Mouse (Mus musculus) liver, embryonic 16.5 days (tissue): Measurements from ENCODE around the gene Pax7. TPM values are rescaled to one million over a fixed set of nuclear protein-coding genes. Genes with fewer than 3 reads are reported as not detected.

Source experiments
- ATAC-seq: fragments of 200-750 bp; cut with Nextera tagmentation; 2 replicates; pipeline ENCODE4 v1.8.0; 2017; ENCODE audit warnings: low read depth, mild to moderate bottlenecking, moderate number of reproducible peaks, moderate library complexity
- H3K27ac ChIP-seq: fragments of 300-500 bp; sonication (generic); 2 replicates; pipeline ENCODE4 v1.5.1; 2014; ENCODE audit warnings: mild to moderate bottlenecking, low read length
- H3K27me3 ChIP-seq: fragments of 300-500 bp; sonication (generic); 2 replicates; pipeline ENCODE4 v1.6.1; 2014; ENCODE audit warnings: low read depth, low read length, mixed read lengths; ENCODE audit not compliant: control insufficient read depth, insufficient read depth
- H3K36me3 ChIP-seq: fragments of 300-500 bp; sonication (generic); 2 replicates; pipeline ENCODE4 v1.6.1; 2014; ENCODE audit warnings: mild to moderate bottlenecking; ENCODE audit not compliant: control insufficient read depth, insufficient read depth
- H3K4me1 ChIP-seq: fragments of 300-500 bp; sonication (generic); 2 replicates; pipeline ENCODE4 v1.6.1; 2014; ENCODE audit warnings: low read depth, low read length, mixed read lengths; ENCODE audit not compliant: control insufficient read depth
- H3K4me2 ChIP-seq: fragments of 300-500 bp; sonication (generic); 2 replicates; pipeline ENCODE4 v1.6.1; 2014; ENCODE audit warnings: low read depth, low read length, mixed read lengths
- H3K4me3 ChIP-seq: fragments of 300-500 bp; sonication (generic); 2 replicates; pipeline ENCODE4 v1.5.1; 2014; ENCODE audit warnings: low read depth, mild to moderate bottlenecking, low read length
- H3K9ac ChIP-seq: fragments of 300-500 bp; sonication (generic); 2 replicates; pipeline ENCODE4 v1.6.1; 2014; ENCODE audit warnings: low read depth, low read length
- H3K9me3 ChIP-seq: fragments of 300-500 bp; sonication (generic); replicated peaks from 2 replicates; pipeline ENCODE4 v1.6.1; 2016; ENCODE audit warnings: low read length; ENCODE audit not compliant: control insufficient read depth
- WGBS: fragments of 180-500 bp; shearing (Covaris S2); extraction: QIAGEN DNeasy Blood & Tissue Kit; methylation state at CpG from one replicate; pipeline ENCODE4 v1.1.7; 2014; ENCODE audit not compliant: insufficient replicate concordance; 5-methylcytosine and 5-hydroxymethylcytosine counted together
- polyA plus RNA-seq: library from polyadenylated mRNA; unstranded; fragments of >200 nt; fragmentation: Nextera tagmentation; extraction: Ambion mirVana; gene quantifications from 2 replicates; pipeline ENCODE4 v1.2.1, GENCODE M21; 2015

Gene Pax7
- polyA plus RNA-seq, 1 experiment from 2014 or later = not detected

DNA sequence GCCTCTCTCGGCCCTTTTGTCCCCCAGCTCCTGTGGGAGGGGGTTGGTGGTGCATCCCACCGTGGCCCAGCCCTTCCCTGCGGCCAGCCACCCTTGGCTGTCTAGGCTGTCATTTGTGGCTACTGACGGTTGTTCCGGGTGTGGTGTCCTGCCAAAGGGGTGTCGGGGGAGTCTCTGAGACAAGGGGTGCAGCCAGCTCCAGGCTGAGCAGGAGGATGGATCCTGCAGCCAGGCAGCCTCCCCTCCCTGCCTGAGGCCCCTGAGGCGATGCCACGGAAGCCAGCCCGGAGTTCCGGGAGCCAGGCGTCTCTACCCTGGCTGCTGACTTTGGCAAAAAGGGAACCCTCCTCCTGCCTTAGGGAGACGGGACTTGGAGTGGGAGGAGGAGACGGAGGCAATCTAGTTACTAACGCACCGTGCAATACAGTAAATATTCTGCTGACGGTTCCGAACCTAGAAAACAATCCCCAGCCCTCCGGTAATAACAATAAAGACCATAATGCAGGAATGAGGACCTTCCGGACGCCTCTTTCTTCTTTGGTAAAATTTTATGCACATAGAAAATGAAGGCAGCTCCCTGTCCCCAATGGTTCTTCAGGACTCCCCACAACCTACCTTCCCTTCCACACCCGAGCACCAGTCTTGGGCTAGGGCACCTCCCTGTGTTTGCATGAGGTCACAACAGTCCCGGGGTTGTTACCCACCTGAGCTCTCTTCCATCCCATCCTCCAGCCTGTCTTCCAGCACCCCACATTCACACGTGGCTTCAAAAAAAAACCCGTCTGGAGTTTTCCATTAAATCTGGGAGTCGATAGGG lies 19.1 kb upstream of the Pax7 start:
- Histone ChIP-seq H3K4me3 (no peak overlapping the region), H3K27ac (no peak overlapping the region), H3K4me2 (no peak overlapping the region), H3K36me3 (no peaks in the 10 kb centered on the region), H3K9ac (no peak overlapping the region), H3K4me1 (no peaks in the 10 kb centered on the region), H3K9me3 (no peaks in the 10 kb centered on the region), H3K27me3 (peaks cover 52% of the 10 kb centered on the region)
- no peak for ATAC-seq
- 5% methylated on average over 25 of the region's 25 CpGs for WGBS

DNA sequence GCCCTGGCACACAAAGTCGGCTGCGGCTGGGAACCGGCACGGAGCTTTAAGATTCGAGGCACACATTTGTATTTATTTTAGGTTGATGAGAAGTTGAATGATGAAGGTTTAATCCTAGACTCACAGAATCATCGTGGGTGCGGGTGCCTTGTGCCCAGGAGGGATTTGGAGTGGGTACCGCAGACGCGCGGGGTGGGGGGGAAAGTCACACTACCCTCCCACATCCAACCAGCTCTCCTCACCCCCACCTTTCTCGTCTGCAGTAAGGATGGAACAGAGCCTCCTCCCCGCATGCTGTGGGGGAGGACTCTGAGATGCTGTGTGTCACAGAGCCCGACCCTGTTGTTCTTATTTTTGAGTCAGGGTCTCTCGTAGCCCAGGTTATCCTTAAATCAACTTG lies 18.1 kb upstream of the Pax7 start:
- no peak overlapping the region for H3K4me3 ChIP-seq
- no peaks in the 10 kb centered on the region for H3K4me1 ChIP-seq
- H3K36me3 ChIP-seq = no peaks in the 10 kb centered on the region
- 15% methylated on average over 15 of the region's 15 CpGs for WGBS
- H3K9me3 ChIP-seq = no peaks in the 10 kb centered on the region
- peaks cover 52% of the 10 kb centered on the region for H3K27me3 ChIP-seq
- no peak overlapping the region for H3K9ac ChIP-seq
- no peak overlapping the region for H3K27ac ChIP-seq
- H3K4me2 ChIP-seq = no peak overlapping the region
- ATAC-seq = no peak

DNA sequence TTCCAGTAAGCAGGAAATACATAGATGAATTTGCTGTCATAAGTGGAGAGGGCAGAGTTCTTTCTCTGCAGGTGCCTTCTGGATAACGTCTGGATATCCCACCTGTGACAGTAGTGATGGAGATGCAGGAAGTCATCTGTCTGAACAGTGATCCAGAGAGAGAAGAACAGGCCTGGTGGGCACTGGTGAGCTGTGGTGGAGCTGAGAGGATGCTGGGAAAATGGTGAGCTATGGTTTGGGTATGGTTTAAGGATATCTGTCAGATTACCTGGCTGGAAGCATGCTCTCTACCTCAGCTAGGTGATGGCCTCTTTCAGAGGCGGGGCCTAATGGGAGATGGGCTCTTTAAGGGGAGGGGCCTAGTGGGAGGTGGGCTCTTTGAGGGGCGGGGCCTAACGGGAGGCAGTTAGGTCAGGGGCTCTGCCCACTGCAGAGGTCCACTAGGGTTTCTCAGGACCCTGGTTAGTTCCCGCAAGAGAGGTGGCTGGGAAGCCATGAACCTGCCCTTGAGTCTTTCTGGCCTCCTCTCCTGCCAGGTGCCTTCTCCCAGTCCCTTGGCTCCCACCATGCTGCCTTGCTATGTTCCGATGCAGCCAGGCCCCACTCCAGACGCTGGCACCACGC lies 17.3 kb upstream of the Pax7 start:
- Histone ChIP-seq H3K9me3 (no peaks in the 10 kb centered on the region), H3K4me3 (no peak overlapping the region), H3K36me3 (no peaks in the 10 kb centered on the region), H3K27me3 (peaks cover 55% of the 10 kb centered on the region), H3K4me2 (no peak overlapping the region), H3K27ac (no peak overlapping the region), H3K4me1 (no peaks in the 10 kb centered on the region), H3K9ac (no peak overlapping the region)
- 11% methylated on average over 8 of the region's 8 CpGs for WGBS
- no peak for ATAC-seq

DNA sequence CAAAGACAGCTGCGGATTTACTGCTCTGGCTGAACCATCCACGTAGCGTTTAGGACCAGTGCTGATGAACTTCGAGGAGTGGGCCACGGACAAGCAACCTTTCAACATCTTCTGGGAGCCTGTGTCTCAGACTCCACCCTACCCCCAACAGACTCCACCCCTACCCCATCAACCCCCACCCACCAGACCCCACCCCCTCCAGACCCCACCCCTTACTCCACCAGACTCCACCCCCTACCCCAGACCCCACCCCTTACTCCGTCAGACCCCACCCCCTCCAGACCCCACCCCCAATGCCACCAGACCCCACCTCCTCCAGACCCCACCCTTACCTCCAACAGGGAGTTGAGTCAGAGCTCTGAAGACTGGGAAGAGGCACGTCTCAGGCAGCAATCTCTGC lies 10.1 kb upstream of the Pax7 start:
- Histone ChIP-seq H3K4me1 (no peaks in the 10 kb centered on the region), H3K4me2 (no peak overlapping the region), H3K9me3 (no peaks in the 10 kb centered on the region), H3K4me3 (no peak overlapping the region), H3K9ac (no peak overlapping the region), H3K27me3 (peaks cover 22% of the 10 kb centered on the region), H3K27ac (no peak overlapping the region), H3K36me3 (no peaks in the 10 kb centered on the region)
- WGBS = 13% methylated on average over 7 of the region's 7 CpGs
- no peak for ATAC-seq

DNA sequence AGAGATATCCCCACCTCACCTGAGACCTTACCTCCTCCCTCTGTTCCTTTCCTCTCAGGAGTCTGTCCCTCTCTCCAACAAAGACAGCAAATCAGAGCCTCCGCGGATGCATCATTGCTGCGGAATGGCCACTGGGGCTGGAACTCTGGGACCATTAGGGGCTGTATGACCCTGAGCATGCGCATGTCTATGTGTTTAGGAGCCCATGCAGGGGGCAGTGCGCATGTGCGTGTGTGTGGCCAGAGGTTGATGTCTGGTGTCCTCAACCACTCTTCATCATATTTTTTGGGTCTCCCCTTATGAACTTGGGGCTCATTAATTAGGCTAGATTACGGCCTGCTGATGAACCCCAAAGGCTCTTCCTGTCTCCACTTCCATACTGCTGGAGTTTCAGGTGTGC lies 9.6 kb upstream of the Pax7 start:
- Histone ChIP-seq H3K4me3 (no peak overlapping the region), H3K27ac (no peak overlapping the region), H3K9me3 (no peaks in the 10 kb centered on the region), H3K4me1 (no peaks in the 10 kb centered on the region), H3K4me2 (no peak overlapping the region), H3K9ac (no peak overlapping the region), H3K27me3 (peaks cover 27% of the 10 kb centered on the region), H3K36me3 (no peaks in the 10 kb centered on the region)
- WGBS = 59% methylated on average over 7 of the region's 7 CpGs
- ATAC-seq = no peak

DNA sequence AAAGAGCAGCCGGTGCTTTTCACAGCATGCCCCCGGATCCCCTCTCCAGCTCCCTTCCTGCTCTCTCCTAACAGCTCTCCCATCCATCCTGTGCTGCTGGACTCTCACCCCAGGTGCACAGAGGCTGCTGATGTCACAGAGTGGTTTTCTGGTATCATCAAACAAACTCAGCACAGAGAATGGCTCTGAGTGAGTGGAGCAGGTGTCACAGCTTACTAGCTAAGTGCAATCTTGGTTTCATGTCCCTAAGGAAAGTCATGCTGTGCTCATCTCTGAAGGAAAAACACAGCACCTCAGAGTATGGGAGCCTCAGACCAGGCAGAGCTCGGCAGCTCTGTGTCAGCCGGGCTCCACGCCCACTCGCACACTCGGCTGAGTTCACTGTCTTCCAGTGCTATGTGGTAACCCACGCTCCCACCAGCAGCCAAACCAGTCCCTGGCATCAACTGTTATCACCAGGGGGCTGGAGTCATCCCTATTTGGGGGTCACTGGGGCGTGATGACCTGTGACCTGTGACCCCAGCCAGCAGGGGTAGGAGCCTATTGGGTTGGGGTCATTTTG lies 7.7 kb upstream of the Pax7 start:
- 64% methylated on average over 9 of the region's 9 CpGs for WGBS
- no peaks in the 10 kb centered on the region for H3K9me3 ChIP-seq
- ATAC-seq = no peak
- no peak overlapping the region for H3K4me2 ChIP-seq
- H3K27me3 ChIP-seq = peaks cover 42% of the 10 kb centered on the region
- no peaks in the 10 kb centered on the region for H3K4me1 ChIP-seq
- H3K4me3 ChIP-seq = no peak overlapping the region
- H3K36me3 ChIP-seq = no peaks in the 10 kb centered on the region
- no peak overlapping the region for H3K27ac ChIP-seq
- H3K9ac ChIP-seq = no peak overlapping the region

DNA sequence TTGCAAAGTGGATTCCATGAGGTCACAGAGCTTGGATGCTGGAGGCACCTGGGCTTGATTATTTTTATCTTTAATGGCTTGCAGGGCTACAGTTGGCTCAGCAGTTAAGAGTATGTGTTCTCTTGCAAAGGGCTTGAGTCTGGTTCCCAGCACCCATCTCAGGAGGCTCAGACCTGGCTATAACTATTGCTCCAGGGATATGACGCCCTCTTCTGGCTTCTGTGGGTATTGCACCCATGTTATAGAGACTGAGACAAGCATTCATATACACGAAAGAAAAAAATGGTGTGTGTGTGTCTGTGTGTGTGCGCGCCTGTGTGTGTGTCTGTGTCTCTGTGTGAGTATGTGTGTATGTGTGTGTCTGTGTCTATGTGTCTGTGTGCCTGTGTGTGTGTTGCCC lies 7.1 kb upstream of the Pax7 start:
- no peak for ATAC-seq

DNA sequence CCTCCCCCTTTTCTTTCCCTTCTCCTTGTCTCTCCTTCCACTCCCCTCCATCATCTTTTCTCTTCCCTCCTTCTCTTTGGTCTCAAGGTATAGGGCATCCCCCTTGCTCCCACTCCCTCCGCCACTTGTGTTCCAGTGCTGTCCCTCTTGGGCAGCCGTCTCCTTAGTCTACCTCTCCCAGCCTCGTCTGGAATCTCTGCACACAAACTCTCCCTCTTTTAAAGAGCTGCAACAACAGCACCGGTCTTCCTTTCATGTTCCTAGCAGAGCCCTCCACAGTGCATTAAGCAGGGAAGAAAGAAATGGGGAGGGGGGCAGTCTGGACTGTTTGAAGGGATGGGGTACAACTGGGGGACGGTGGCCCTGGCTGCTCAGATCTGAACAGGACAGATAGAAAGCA lies 3.4 kb upstream of the Pax7 start:
- H3K4me3 ChIP-seq = no peak overlapping the region
- no peak overlapping the region for H3K27ac ChIP-seq
- peaks cover 72% of the 10 kb centered on the region for H3K27me3 ChIP-seq

More for the DNA sequence above, 7.1 kb upstream of the Pax7 start:
- 66% methylated on average over 4 of the region's 4 CpGs for WGBS
- no peaks in the 10 kb centered on the region for H3K9me3 ChIP-seq
- no peaks in the 10 kb centered on the region for H3K4me1 ChIP-seq
- H3K36me3 ChIP-seq = no peaks in the 10 kb centered on the region
- no peak overlapping the region for H3K4me2 ChIP-seq
- H3K9ac ChIP-seq = no peak overlapping the region
- H3K4me3 ChIP-seq = no peak overlapping the region
- H3K27ac ChIP-seq = no peak overlapping the region
- H3K27me3 ChIP-seq = peaks cover 42% of the 10 kb centered on the region

DNA sequence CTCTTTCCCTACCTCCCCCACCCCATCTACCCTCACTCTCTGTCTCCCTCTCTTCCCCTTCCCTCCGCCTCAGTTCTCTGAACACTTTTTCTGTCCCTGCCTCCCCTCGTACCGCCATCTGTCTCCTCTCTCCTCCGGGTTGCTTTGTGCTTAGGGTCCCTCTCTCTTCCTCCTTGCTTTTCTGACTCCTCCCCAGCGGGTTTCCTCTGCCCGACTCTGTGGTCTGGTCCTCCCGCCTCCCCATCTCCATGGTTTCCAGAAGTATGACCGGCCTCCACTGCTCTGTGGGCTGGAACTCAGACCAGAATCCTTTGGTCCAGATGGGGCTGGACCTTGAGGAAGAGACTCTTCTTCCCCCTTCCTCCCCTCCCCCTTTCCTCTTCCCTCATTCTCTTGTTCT lies 2.9 kb upstream of the Pax7 start:
- WGBS = 3% methylated on average over 8 of the region's 8 CpGs
- H3K27ac ChIP-seq = no peak overlapping the region
- peaks cover 76% of the 10 kb centered on the region for H3K27me3 ChIP-seq
- H3K4me1 ChIP-seq = no peaks in the 10 kb centered on the region
- no peak overlapping the region for H3K9ac ChIP-seq
- H3K9me3 ChIP-seq = no peaks in the 10 kb centered on the region
- H3K4me3 ChIP-seq = no peak overlapping the region
- H3K36me3 ChIP-seq = no peaks in the 10 kb centered on the region
- ATAC-seq = no peak
- H3K4me2 ChIP-seq = no peak overlapping the region

More for the DNA sequence above, 3.4 kb upstream of the Pax7 start:
- Histone ChIP-seq H3K4me1 (no peaks in the 10 kb centered on the region), H3K9ac (no peak overlapping the region), H3K4me2 (no peak overlapping the region), H3K9me3 (no peaks in the 10 kb centered on the region), H3K36me3 (no peaks in the 10 kb centered on the region)
- ATAC-seq = no peak
- WGBS = 4% methylated on average over 5 of the region's 5 CpGs
